Mouse (Mus musculus): Measurements from ENCODE around the gene Tnfrsf1a. TPM values are rescaled to one million over a fixed set of nuclear protein-coding genes. Genes with fewer than 3 reads are reported as not detected.
A peak's percentile ranks its signal among the peaks of the same experiment; 100 is the strongest.

The Tnfrsf1a gene
- polyA plus RNA-seq, 1 experiment from 2014 or later, result 69.3 TPM

- H3K36me3 ChIP-seq (ENCODE audit: control insufficient read depth, insufficient read depth, low read length), result peaks cover 24% of the 10 kb centered on the region
- H3K9ac ChIP-seq (ENCODE audit: low read depth, low read length), result peak overlapping the region; percentile 1; the same call in 1 of the 2 replicates
- H3K9me3 ChIP-seq (ENCODE audit: control insufficient read depth, low read length), result no peaks in the 10 kb centered on the region
- H3K4me1 ChIP-seq (ENCODE audit: control insufficient read depth, insufficient read depth, low read length), result peaks cover 58% of the 10 kb centered on the region
- peak; percentile 34; the same call in 1 of the 2 replicates for ATAC-seq (ENCODE audit: low FRiP score, low TSS enrichment)
- peak overlapping the region; percentile 14; the same call in 1 of the 2 replicates for H3K4me3 ChIP-seq (ENCODE audit: low read length)
- no peaks in the 10 kb centered on the region for H3K27me3 ChIP-seq (ENCODE audit: control insufficient read depth, insufficient read depth, low read length)
- 6% methylated on average over 14 of the region's 14 CpGs for WGBS
- peak overlapping the region; percentile 72 for H3K27ac ChIP-seq (ENCODE audit: low read depth, low read length)
- H3K4me2 ChIP-seq (replicated peaks; ENCODE audit: low read depth, low read length), result peak overlapping the region; percentile 34
Observed at GRCm38 (mm10) chr6:125354352-125355151, 5.4 kb downstream of the Tnfrsf1a start.

- Histone ChIP-seq H3K4me3 (ENCODE audit: low read length) (peak overlapping the region; percentile 14), H3K27ac (ENCODE audit: low read depth, low read length) (peak overlapping the region; percentile 72), H3K27me3 (ENCODE audit: control insufficient read depth, insufficient read depth, low read length) (no peaks in the 10 kb centered on the region), H3K4me1 (ENCODE audit: control insufficient read depth, insufficient read depth, low read length) (peaks cover 58% of the 10 kb centered on the region), H3K9me3 (ENCODE audit: control insufficient read depth, low read length) (no peaks in the 10 kb centered on the region), H3K9ac (ENCODE audit: low read depth, low read length) (peak overlapping the region; percentile 1; the same call in 1 of the 2 replicates), H3K4me2 (replicated peaks; ENCODE audit: low read depth, low read length) (peak overlapping the region; percentile 34), H3K36me3 (ENCODE audit: control insufficient read depth, insufficient read depth, low read length) (peaks cover 27% of the 10 kb centered on the region)
- WGBS, result 4% methylated on average over 10 of the region's 10 CpGs
- ATAC-seq (ENCODE audit: low FRiP score, low TSS enrichment), result no peak
Observed at GRCm38 (mm10) chr6:125355197-125355741, 6.1 kb downstream of the Tnfrsf1a start.

DNA sequence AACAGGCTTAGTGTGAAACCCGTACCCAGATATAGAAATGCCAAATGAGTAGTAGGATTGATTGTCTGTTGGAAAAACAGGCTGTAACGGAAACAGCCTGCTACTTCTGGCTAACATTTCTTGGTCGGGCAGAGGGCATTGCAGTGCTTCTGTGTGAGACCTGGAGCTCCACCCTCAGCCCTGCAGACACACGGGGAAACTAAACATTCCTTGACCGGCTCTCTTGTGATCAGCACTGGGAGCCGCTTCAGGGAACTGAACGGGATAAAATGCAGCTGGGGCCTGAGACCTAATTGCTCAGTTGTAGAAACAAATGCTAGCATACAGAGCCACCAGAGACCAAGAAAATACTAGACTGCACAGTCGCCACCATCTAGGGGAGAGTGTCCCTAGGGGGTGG, 7.1 kb downstream of the Tnfrsf1a start:
- Histone ChIP-seq H3K9ac (ENCODE audit: low read depth, low read length) (peak overlapping the region; percentile 31; the same call in 1 of the 2 replicates), H3K36me3 (ENCODE audit: control insufficient read depth, insufficient read depth, low read length) (peaks cover 37% of the 10 kb centered on the region), H3K9me3 (ENCODE audit: control insufficient read depth, low read length) (no peaks in the 10 kb centered on the region), H3K27me3 (ENCODE audit: control insufficient read depth, insufficient read depth, low read length) (no peaks in the 10 kb centered on the region), H3K4me1 (ENCODE audit: control insufficient read depth, insufficient read depth, low read length) (peaks cover 52% of the 10 kb centered on the region), H3K4me2 (replicated peaks; ENCODE audit: low read depth, low read length) (no peak overlapping the region), H3K4me3 (ENCODE audit: low read length) (no peak overlapping the region), H3K27ac (ENCODE audit: low read depth, low read length) (no peak overlapping the region)
- ATAC-seq (ENCODE audit: low FRiP score, low TSS enrichment), result no peak
- WGBS, result 22% methylated on average over 8 of the region's 8 CpGs

DNA sequence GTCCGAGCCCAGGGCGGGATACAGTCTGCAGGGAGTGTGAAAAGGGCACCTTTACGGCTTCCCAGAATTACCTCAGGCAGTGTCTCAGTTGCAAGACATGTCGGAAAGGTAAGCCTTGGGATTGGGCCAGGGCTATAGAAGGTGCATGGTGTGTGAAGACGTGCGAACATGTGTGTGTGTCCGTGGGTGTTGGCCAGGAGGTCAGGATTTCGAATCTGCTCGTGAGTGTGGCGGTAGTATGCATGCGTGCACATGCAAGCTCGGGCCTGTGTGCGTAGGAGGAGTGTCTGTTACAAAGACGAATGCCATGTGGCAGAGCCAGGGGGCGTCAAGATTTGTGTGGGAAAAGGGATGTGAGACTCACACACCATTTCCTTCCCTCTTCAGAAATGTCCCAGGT, 8.2 kb downstream of the Tnfrsf1a start:
- Histone ChIP-seq H3K4me1 (ENCODE audit: control insufficient read depth, insufficient read depth, low read length) (peaks cover 41% of the 10 kb centered on the region), H3K36me3 (ENCODE audit: control insufficient read depth, insufficient read depth, low read length) (peaks cover 47% of the 10 kb centered on the region), H3K9me3 (ENCODE audit: control insufficient read depth, low read length) (no peaks in the 10 kb centered on the region), H3K4me3 (ENCODE audit: low read length) (no peak overlapping the region), H3K4me2 (replicated peaks; ENCODE audit: low read depth, low read length) (no peak overlapping the region), H3K9ac (ENCODE audit: low read depth, low read length) (no peak overlapping the region), H3K27me3 (ENCODE audit: control insufficient read depth, insufficient read depth, low read length) (no peaks in the 10 kb centered on the region; the same call in 1 of the 2 replicates), H3K27ac (ENCODE audit: low read depth, low read length) (no peak overlapping the region)
- 73% methylated on average over 15 of the region's 15 CpGs for WGBS
- ATAC-seq (ENCODE audit: low FRiP score, low TSS enrichment), result no peak

DNA sequence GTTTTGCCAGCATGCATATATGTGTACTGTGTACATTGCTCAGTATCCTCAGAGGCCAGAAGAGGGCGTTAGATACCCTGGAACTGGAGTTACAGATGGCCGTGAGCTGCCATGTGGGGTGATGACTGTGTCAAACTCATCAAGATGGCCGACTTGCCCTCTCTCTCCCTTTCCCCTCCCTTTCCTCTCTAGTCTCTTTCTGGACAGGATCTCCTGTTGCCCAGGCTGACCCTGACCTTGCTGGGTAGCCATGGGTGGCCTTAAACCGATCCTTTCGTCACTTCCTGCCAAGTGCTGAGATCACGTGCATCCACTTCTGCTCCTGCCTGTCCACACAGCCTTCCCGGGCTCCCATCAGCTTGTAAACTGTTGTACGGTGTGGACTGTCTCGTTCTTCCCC, 10.8 kb downstream of the Tnfrsf1a start:
- peaks cover 30% of the 10 kb centered on the region for H3K4me1 ChIP-seq (ENCODE audit: control insufficient read depth, insufficient read depth, low read length)
- H3K27ac ChIP-seq (ENCODE audit: low read depth, low read length), result no peak overlapping the region
- no peak overlapping the region for H3K4me3 ChIP-seq (ENCODE audit: low read length)
- no peak for ATAC-seq (ENCODE audit: low FRiP score, low TSS enrichment)
- H3K9me3 ChIP-seq (ENCODE audit: control insufficient read depth, low read length), result no peaks in the 10 kb centered on the region
- H3K4me2 ChIP-seq (replicated peaks; ENCODE audit: low read depth, low read length), result no peak overlapping the region
- 43% methylated on average over 9 of the region's 9 CpGs for WGBS
- H3K9ac ChIP-seq (ENCODE audit: low read depth, low read length), result no peak overlapping the region
- H3K27me3 ChIP-seq (ENCODE audit: control insufficient read depth, insufficient read depth, low read length), result peaks cover 4% of the 10 kb centered on the region
- peaks cover 47% of the 10 kb centered on the region for H3K36me3 ChIP-seq (ENCODE audit: control insufficient read depth, insufficient read depth, low read length)

DNA sequence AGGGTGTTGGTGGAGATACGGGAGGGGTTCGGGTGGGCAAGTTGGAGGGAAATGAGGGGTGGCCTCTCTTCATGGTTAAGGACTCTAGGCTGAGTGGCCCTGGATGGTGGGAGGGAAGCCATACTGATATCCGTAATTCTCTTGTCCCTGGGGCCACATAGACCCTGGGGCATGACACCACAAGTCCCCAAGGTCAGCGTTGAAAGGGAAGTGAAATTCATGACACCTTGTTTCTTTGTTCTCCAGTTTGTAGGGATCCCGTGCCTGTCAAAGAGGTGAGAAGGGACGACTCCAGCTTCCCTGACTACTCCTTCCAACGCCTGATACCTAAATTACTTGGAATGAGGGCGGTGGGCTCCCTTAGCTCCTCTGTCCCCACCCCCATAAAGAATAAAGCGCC, 11.7 kb downstream of the Tnfrsf1a start:
- Histone ChIP-seq H3K27ac (ENCODE audit: low read depth, low read length) (no peak overlapping the region), H3K9me3 (ENCODE audit: control insufficient read depth, low read length) (no peaks in the 10 kb centered on the region), H3K27me3 (ENCODE audit: control insufficient read depth, insufficient read depth, low read length) (peaks cover 4% of the 10 kb centered on the region), H3K4me2 (replicated peaks; ENCODE audit: low read depth, low read length) (no peak overlapping the region), H3K4me3 (ENCODE audit: low read length) (no peak overlapping the region), H3K4me1 (ENCODE audit: control insufficient read depth, insufficient read depth, low read length) (peaks cover 21% of the 10 kb centered on the region), H3K36me3 (ENCODE audit: control insufficient read depth, insufficient read depth, low read length) (peaks cover 47% of the 10 kb centered on the region), H3K9ac (ENCODE audit: low read depth, low read length) (no peak overlapping the region)
- no peak for ATAC-seq (ENCODE audit: low FRiP score, low TSS enrichment)
- 63% methylated on average over 9 of the region's 9 CpGs for WGBS

GRCm38 (mm10) chr6:125361467-125362291, 12.5 kb downstream of the Tnfrsf1a start:
- no peak overlapping the region for H3K4me2 ChIP-seq (replicated peaks; ENCODE audit: low read depth, low read length)
- peaks cover 4% of the 10 kb centered on the region for H3K27me3 ChIP-seq (ENCODE audit: control insufficient read depth, insufficient read depth, low read length)
- H3K4me1 ChIP-seq (ENCODE audit: control insufficient read depth, insufficient read depth, low read length), result peaks cover 15% of the 10 kb centered on the region
- no peaks in the 10 kb centered on the region for H3K9me3 ChIP-seq (ENCODE audit: control insufficient read depth, low read length)
- WGBS, result 48% methylated on average over 38 of the region's 38 CpGs
- H3K9ac ChIP-seq (ENCODE audit: low read depth, low read length), result no peak overlapping the region
- peaks cover 47% of the 10 kb centered on the region for H3K36me3 ChIP-seq (ENCODE audit: control insufficient read depth, insufficient read depth, low read length)
- H3K27ac ChIP-seq (ENCODE audit: low read depth, low read length), result no peak overlapping the region
- H3K4me3 ChIP-seq (ENCODE audit: low read length), result no peak overlapping the region
- 0 out of 2 replicates have a peak, but pooled peaks have one; percentile 12 for ATAC-seq (ENCODE audit: low FRiP score, low TSS enrichment)

GRCm38 (mm10) chr6:125363021-125363420, 13.9 kb downstream of the Tnfrsf1a start:
- H3K36me3 ChIP-seq (ENCODE audit: control insufficient read depth, insufficient read depth, low read length), result peaks cover 37% of the 10 kb centered on the region
- 0 out of 2 replicates have a peak overlapping the region, but pooled peaks have one; percentile 4 for H3K4me3 ChIP-seq (ENCODE audit: low read length)
- 25% methylated on average over 15 of the region's 15 CpGs for WGBS
- H3K9me3 ChIP-seq (ENCODE audit: control insufficient read depth, low read length), result no peaks in the 10 kb centered on the region
- peak overlapping the region; percentile 38 for H3K4me2 ChIP-seq (replicated peaks; ENCODE audit: low read depth, low read length)
- H3K27ac ChIP-seq (ENCODE audit: low read depth, low read length), result no peak overlapping the region
- no peak; the same call in 1 of the 2 replicates for ATAC-seq (ENCODE audit: low FRiP score, low TSS enrichment)
- H3K4me1 ChIP-seq (ENCODE audit: control insufficient read depth, insufficient read depth, low read length), result peaks cover 13% of the 10 kb centered on the region
- H3K27me3 ChIP-seq (ENCODE audit: control insufficient read depth, insufficient read depth, low read length), result peaks cover 4% of the 10 kb centered on the region
- 0 out of 2 replicates have a peak overlapping the region, but pooled peaks have one; percentile 12 for H3K9ac ChIP-seq (ENCODE audit: low read depth, low read length)
